Mouse (Mus musculus) liver, embryonic 16.5 days (tissue): ENCODE results near the gene Mettl24. TPM values are rescaled to one million over a fixed set of nuclear protein-coding genes. Genes with fewer than 3 reads are reported as not detected.

Source experiments
- ATAC-seq: fragments of 200-750 bp; cut with Nextera tagmentation; 2 replicates; pipeline ENCODE4 v1.8.0; 2017; ENCODE audit warnings: low read depth, mild to moderate bottlenecking, moderate number of reproducible peaks, moderate library complexity
- H3K27ac ChIP-seq: fragments of 300-500 bp; sonication (generic); 2 replicates; pipeline ENCODE4 v1.5.1; 2014; ENCODE audit warnings: mild to moderate bottlenecking, low read length
- H3K27me3 ChIP-seq: fragments of 300-500 bp; sonication (generic); 2 replicates; pipeline ENCODE4 v1.6.1; 2014; ENCODE audit warnings: low read depth, low read length, mixed read lengths; ENCODE audit not compliant: control insufficient read depth, insufficient read depth
- H3K36me3 ChIP-seq: fragments of 300-500 bp; sonication (generic); 2 replicates; pipeline ENCODE4 v1.6.1; 2014; ENCODE audit warnings: mild to moderate bottlenecking; ENCODE audit not compliant: control insufficient read depth, insufficient read depth
- H3K4me1 ChIP-seq: fragments of 300-500 bp; sonication (generic); 2 replicates; pipeline ENCODE4 v1.6.1; 2014; ENCODE audit warnings: low read depth, low read length, mixed read lengths; ENCODE audit not compliant: control insufficient read depth
- H3K4me2 ChIP-seq: fragments of 300-500 bp; sonication (generic); 2 replicates; pipeline ENCODE4 v1.6.1; 2014; ENCODE audit warnings: low read depth, low read length, mixed read lengths
- H3K4me3 ChIP-seq: fragments of 300-500 bp; sonication (generic); 2 replicates; pipeline ENCODE4 v1.5.1; 2014; ENCODE audit warnings: low read depth, mild to moderate bottlenecking, low read length
- H3K9ac ChIP-seq: fragments of 300-500 bp; sonication (generic); 2 replicates; pipeline ENCODE4 v1.6.1; 2014; ENCODE audit warnings: low read depth, low read length
- H3K9me3 ChIP-seq: fragments of 300-500 bp; sonication (generic); replicated peaks from 2 replicates; pipeline ENCODE4 v1.6.1; 2016; ENCODE audit warnings: low read length; ENCODE audit not compliant: control insufficient read depth
- WGBS: fragments of 180-500 bp; shearing (Covaris S2); extraction: QIAGEN DNeasy Blood & Tissue Kit; methylation state at CpG from one replicate; pipeline ENCODE4 v1.1.7; 2014; ENCODE audit not compliant: insufficient replicate concordance; 5-methylcytosine and 5-hydroxymethylcytosine counted together
- polyA plus RNA-seq: library from polyadenylated mRNA; unstranded; fragments of >200 nt; fragmentation: Nextera tagmentation; extraction: Ambion mirVana; gene quantifications from 2 replicates; pipeline ENCODE4 v1.2.1, GENCODE M21; 2015

Gene Mettl24
- polyA plus RNA-seq, 1 experiment from 2014 or later = 0.39 TPM

- Histone ChIP-seq H3K9me3 (no peaks in the 10 kb centered on the region), H3K27me3 (no peaks in the 10 kb centered on the region), H3K4me1 (no peaks in the 10 kb centered on the region), H3K4me2 (no peak overlapping the region), H3K9ac (no peak overlapping the region), H3K4me3 (no peak overlapping the region), H3K36me3 (no peaks in the 10 kb centered on the region), H3K27ac (no peak overlapping the region)
- WGBS = 80% methylated on average over 13 of the region's 13 CpGs
- no peak for ATAC-seq
These were observed 35.3 kb downstream of the Mettl24 start for GRCm38 (mm10) chr10:40718362-40718761.

- no peak for ATAC-seq
- no peak overlapping the region for H3K9ac ChIP-seq
- H3K4me1 ChIP-seq = no peaks in the 10 kb centered on the region
- H3K27me3 ChIP-seq = no peaks in the 10 kb centered on the region
- no peak overlapping the region for H3K4me3 ChIP-seq
- no peak overlapping the region for H3K27ac ChIP-seq
- no peak overlapping the region for H3K4me2 ChIP-seq
- no peaks in the 10 kb centered on the region for H3K36me3 ChIP-seq
- 57% methylated on average over 6 of the region's 6 CpGs for WGBS
- H3K9me3 ChIP-seq = no peaks in the 10 kb centered on the region
These were observed 36.0 kb downstream of the Mettl24 start for GRCm38 (mm10) chr10:40719062-40719461.

- Histone ChIP-seq H3K4me1 (no peaks in the 10 kb centered on the region), H3K9me3 (no peaks in the 10 kb centered on the region), H3K4me2 (no peak overlapping the region), H3K27me3 (no peaks in the 10 kb centered on the region), H3K36me3 (no peaks in the 10 kb centered on the region), H3K27ac (no peak overlapping the region), H3K9ac (no peak overlapping the region), H3K4me3 (no peak overlapping the region)
- no peak for ATAC-seq
- 60% methylated on average over 5 of the region's 5 CpGs for WGBS
These were observed 37.8 kb downstream of the Mettl24 start for GRCm38 (mm10) chr10:40720883-40721282.

- 53% methylated on average over 6 of the region's 6 CpGs for WGBS
- H3K27me3 ChIP-seq = no peaks in the 10 kb centered on the region
- H3K9ac ChIP-seq = no peak overlapping the region
- H3K4me3 ChIP-seq = no peak overlapping the region
- H3K4me1 ChIP-seq = no peaks in the 10 kb centered on the region
- no peaks in the 10 kb centered on the region for H3K9me3 ChIP-seq
- no peak overlapping the region for H3K4me2 ChIP-seq
- H3K36me3 ChIP-seq = no peaks in the 10 kb centered on the region
- H3K27ac ChIP-seq = no peak overlapping the region
- no peak for ATAC-seq
These were observed 41.3 kb downstream of the Mettl24 start for GRCm38 (mm10) chr10:40724342-40724741.

- Histone ChIP-seq H3K4me1 (no peaks in the 10 kb centered on the region), H3K27ac (no peak overlapping the region), H3K4me2 (no peak overlapping the region), H3K9me3 (no peaks in the 10 kb centered on the region), H3K36me3 (no peaks in the 10 kb centered on the region), H3K9ac (no peak overlapping the region), H3K27me3 (no peaks in the 10 kb centered on the region), H3K4me3 (no peak overlapping the region)
- 40% methylated on average over 4 of the region's 4 CpGs for WGBS
- no peak for ATAC-seq
These were observed 42.0 kb downstream of the Mettl24 start for GRCm38 (mm10) chr10:40725066-40725465.

GRCm38 (mm10) chr10:40725471-40725870 is 42.4 kb downstream of the Mettl24 start:
- H3K36me3 ChIP-seq = no peaks in the 10 kb centered on the region
- no peak overlapping the region for H3K27ac ChIP-seq
- no peak overlapping the region for H3K4me3 ChIP-seq
- H3K9me3 ChIP-seq = no peaks in the 10 kb centered on the region
- no peak overlapping the region for H3K9ac ChIP-seq
- H3K4me1 ChIP-seq = no peaks in the 10 kb centered on the region
- H3K27me3 ChIP-seq = no peaks in the 10 kb centered on the region
- H3K4me2 ChIP-seq = no peak overlapping the region
- ATAC-seq = no peak
- WGBS = 37% methylated on average over 4 of the region's 4 CpGs

GRCm38 (mm10) chr10:40726288-40726902 is 43.3 kb downstream of the Mettl24 start:
- 45% methylated on average over 11 of the region's 11 CpGs for WGBS

GRCm38 (mm10) chr10:40726989-40727388 is 43.9 kb downstream of the Mettl24 start:
- Histone ChIP-seq H3K27me3 (no peaks in the 10 kb centered on the region), H3K27ac (no peak overlapping the region), H3K36me3 (no peaks in the 10 kb centered on the region), H3K4me1 (no peaks in the 10 kb centered on the region), H3K9me3 (no peaks in the 10 kb centered on the region), H3K4me2 (no peak overlapping the region), H3K9ac (no peak overlapping the region), H3K4me3 (no peak overlapping the region)
- no peak for ATAC-seq
- WGBS = 58% methylated on average over 5 of the region's 5 CpGs

More at GRCm38 (mm10) chr10:40726288-40726902, 43.3 kb downstream of the Mettl24 start:
- H3K27ac ChIP-seq = no peak overlapping the region
- no peaks in the 10 kb centered on the region for H3K9me3 ChIP-seq
- no peaks in the 10 kb centered on the region for H3K4me1 ChIP-seq
- no peaks in the 10 kb centered on the region for H3K36me3 ChIP-seq
- H3K4me2 ChIP-seq = no peak overlapping the region
- ATAC-seq = no peak
- no peak overlapping the region for H3K4me3 ChIP-seq
- H3K27me3 ChIP-seq = no peaks in the 10 kb centered on the region
- H3K9ac ChIP-seq = no peak overlapping the region

GRCm38 (mm10) chr10:40730200-40730599 is 47.1 kb downstream of the Mettl24 start:
- no peak overlapping the region for H3K4me3 ChIP-seq
- no peaks in the 10 kb centered on the region for H3K9me3 ChIP-seq
- no peaks in the 10 kb centered on the region for H3K27me3 ChIP-seq
- H3K4me2 ChIP-seq = no peak overlapping the region
- WGBS = 62% methylated on average over 5 of the region's 5 CpGs
- H3K4me1 ChIP-seq = no peaks in the 10 kb centered on the region
- no peak overlapping the region for H3K27ac ChIP-seq
- no peak overlapping the region for H3K9ac ChIP-seq
- ATAC-seq = no peak
- H3K36me3 ChIP-seq = no peaks in the 10 kb centered on the region
